Mouse (Mus musculus): ENCODE results near the gene 2610528J11Rik. TPM values are rescaled to one million over a fixed set of nuclear protein-coding genes. Genes with fewer than 3 reads are reported as not detected.

The 2610528J11Rik gene
- 0.06 and 0.60 TPM in 2 replicates for polyA plus RNA-seq (2012; rRNA removed)

DNA sequence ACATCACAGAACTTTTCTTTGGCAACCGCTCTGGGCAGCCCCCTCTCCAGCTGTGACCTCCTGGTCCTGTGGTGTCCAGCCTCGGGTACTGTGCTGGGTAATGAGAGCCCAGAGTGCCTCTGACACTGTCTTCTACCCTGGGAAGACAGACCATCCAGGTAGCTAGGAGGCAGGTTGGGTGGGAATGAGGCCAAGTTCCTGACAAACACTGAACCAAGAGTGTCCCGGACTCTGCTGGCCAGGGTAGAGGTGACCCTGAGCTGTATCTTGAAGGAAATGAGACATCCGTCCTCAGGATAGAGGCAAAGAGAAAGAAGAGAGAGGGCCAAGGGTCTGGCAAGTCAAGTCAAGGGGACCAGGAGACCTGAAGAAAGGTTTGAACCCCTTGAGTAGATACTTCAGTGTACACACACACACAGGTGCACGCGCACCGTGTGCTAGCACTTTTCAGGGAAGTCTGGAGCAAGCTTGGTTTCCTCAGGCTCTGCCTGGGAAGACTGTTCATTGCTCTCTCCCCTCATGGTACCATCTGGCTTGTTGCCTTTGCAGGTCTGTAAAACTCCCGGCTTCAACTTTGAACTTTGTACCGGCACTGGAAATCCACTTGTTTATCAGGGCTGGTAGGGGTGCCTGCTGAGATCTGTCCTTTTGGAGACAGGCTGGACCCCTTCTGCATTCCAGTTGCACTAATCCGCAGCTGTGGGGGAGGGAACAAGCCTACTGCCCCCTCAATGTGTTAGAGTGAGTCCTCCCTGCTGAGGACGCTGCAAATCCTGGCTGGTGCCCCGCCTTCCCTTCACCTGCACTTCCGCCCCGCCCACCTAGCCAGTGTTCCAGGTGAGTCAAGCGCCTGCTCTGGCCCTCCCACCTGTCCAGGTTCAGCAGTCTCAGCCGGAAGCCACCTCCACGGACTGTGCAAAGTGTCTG lies at the start of gene 2610528J11Rik:
Gene 2610528J11Rik (plus strand): TSS at position 592 of the 927 bp plus-strand sequence.

DNA sequence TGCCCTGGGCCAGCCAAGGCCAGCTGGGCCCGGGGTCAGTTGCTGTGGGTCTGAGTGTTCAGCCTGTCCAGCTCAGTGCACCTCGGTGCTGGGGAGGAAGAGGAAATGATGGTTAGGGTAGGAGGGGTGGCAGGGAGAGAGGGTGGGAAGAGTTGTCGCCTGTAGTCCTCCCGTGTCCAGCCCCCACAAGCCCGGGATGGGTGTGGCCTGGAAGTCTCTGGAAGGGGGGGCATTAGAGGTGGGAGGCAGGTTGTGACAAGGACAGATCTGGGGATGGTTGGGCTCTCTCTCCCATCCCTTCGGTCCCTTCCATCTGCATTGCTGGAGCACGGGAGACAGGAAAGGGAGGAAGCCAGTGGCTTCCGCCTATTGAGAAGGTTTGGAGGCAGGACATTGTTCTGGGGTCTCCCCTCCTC lies 37.1 kb upstream of the 2610528J11Rik start, which contains the start of gene Tie1:
Gene Tie1 (minus strand): TSS at position 345 of the 416 bp plus-strand sequence.

DNA sequence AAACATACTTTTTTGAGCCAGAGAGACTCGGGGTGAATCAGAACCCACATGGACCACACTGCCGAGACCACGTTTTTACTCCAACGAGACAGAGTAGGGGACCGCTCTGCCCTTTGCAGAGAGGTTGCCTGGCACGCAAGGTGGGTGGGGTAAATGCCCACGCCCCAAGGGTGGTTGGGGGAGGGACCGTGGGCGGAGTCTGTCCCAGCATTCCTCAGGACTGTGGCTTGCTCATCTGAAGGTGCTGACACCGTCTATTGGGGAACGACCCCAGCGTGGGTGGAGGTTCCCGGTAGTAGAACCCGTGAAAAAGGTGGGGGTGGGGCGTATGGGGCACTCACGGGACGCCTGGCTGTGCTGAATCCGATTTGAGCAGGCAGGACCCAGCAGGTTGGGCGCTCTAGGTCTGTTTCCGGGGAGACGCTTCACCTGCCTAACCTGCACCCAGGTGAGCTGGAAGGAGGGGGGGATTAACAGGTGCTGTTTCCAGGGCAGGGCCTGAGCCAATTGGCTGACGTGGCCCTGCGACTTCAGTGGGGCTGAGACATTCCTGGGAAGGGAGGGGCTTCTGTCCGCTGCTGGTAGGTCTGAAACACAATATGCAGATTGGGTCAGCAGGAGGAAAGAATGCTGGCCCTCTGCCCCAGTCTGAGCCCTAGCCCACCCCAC lies 16.9 kb downstream of the 2610528J11Rik start, which contains the start of gene Tmem125:
Gene Tmem125 (minus strand): TSS at position 453 of the 669 bp plus-strand sequence.

Other genes starting within 250 kb of the 2610528J11Rik start
- gene Ptprf, start 235.6 kb upstream of the 2610528J11Rik start, polyA plus RNA-seq (2012; rRNA removed) = 91.0 and 103 TPM in 2 replicates
- gene Szt2, start 117.7 kb upstream of the 2610528J11Rik start, polyA plus RNA-seq (2012; rRNA removed) = 35.3 and 40.0 TPM in 2 replicates
- gene Med8, start 117.7 kb upstream of the 2610528J11Rik start, polyA plus RNA-seq (2012; rRNA removed) = 97.0 and 106 TPM in 2 replicates
- 48.1 and 65.8 TPM in 2 replicates for gene Elovl1, start 98.9 kb upstream of the 2610528J11Rik start, polyA plus RNA-seq (2012; rRNA removed)
- 83.0 and 103 TPM in 2 replicates for gene Cdc20, start 89.6 kb upstream of the 2610528J11Rik start, polyA plus RNA-seq (2012; rRNA removed)
- 0.12 and 0.14 TPM in 2 replicates for gene Mpl, start 69.5 kb upstream of the 2610528J11Rik start, polyA plus RNA-seq (2012; rRNA removed)
- 18.1 and 19.9 TPM in 2 replicates for gene Tie1, start 36.9 kb upstream of the 2610528J11Rik start, polyA plus RNA-seq (2012; rRNA removed)
- 0.16 and 0.99 TPM in 2 replicates for gene Tmem125, start 17.0 kb downstream of the 2610528J11Rik start, polyA plus RNA-seq (2012; rRNA removed)
- 0.98 and 1.2 TPM in 2 replicates for gene Cfap57, start 93.8 kb downstream of the 2610528J11Rik start, polyA plus RNA-seq (2012; rRNA removed)
- gene Ebna1bp2, start 93.8 kb downstream of the 2610528J11Rik start, polyA plus RNA-seq (2012; rRNA removed) = 103 and 112 TPM in 2 replicates
- gene Olfr62, start 132.0 kb downstream of the 2610528J11Rik start, polyA plus RNA-seq (2012; rRNA removed) = not detected in 2 replicates
- gene Olfr1342, start 165.8 kb downstream of the 2610528J11Rik start, polyA plus RNA-seq (2012; rRNA removed) = 0.03 and 0.06 TPM in 2 replicates
- not detected in 2 replicates for gene Olfr1341, start 176.5 kb downstream of the 2610528J11Rik start, polyA plus RNA-seq (2012; rRNA removed)
- gene Olfr1340, start 193.1 kb downstream of the 2610528J11Rik start, polyA plus RNA-seq (2012; rRNA removed) = not detected in 2 replicates
- not detected in 2 replicates for gene Olfr1339, start 205.2 kb downstream of the 2610528J11Rik start, polyA plus RNA-seq (2012; rRNA removed)
- not detected in 2 replicates for gene Olfr1338, start 231.7 kb downstream of the 2610528J11Rik start, polyA plus RNA-seq (2012; rRNA removed)